Mouse (Mus musculus) adrenal gland, postnatal 14 days (tissue): ENCODE results near the gene Clca3b. TPM values are rescaled to one million over a fixed set of nuclear protein-coding genes. Genes with fewer than 3 reads are reported as not detected.
A peak's percentile ranks its signal among the peaks of the same experiment; 100 is the strongest.
"Not testable (repeated sequence)": the region's sequence is repeated elsewhere in the genome, so short reads cannot be mapped to it uniquely, and the experiment has no call there.

Experiments used
- DNase-seq: peaks from one replicate; pipeline ENCODE4 v3.0.0; 2021; ENCODE audit warnings: mixed read lengths
- long read RNA-seq, 2 experiments: library from polyadenylated mRNA; stranded (forward); transcript quantifications; one replicate each; pipeline ENCODE4 v2.0.0; 2021
- total RNA-seq: library from RNA; stranded (reverse); gene quantifications from 2 replicates; pipeline ENCODE4 v1.2.3, GENCODE M21; 2021

Clca3b gene
- total RNA-seq: not detected in 2 replicates
- long read RNA-seq, experiment 1: 0 reads
- long read RNA-seq, experiment 2: 0 reads

- DNase-seq: not testable (repeated sequence)
These were observed at the start of gene Clca3b for GRCm38 (mm10) chr3:144849014-144849556. Gene Clca3b, minus strand, starts transcription at chr3:144849357.

GRCm38 (mm10) chr3:144897042-144897678 lies 48.0 kb upstream of the Clca3b start:
- DNase-seq: no peak

- no peak for DNase-seq
These were observed 41.1 kb upstream of the Clca3b start for GRCm38 (mm10) chr3:144890246-144890758.

- no peak for DNase-seq
These were observed 37.8 kb upstream of the Clca3b start for GRCm38 (mm10) chr3:144886957-144887356.

GRCm38 (mm10) chr3:144872012-144872411 lies 22.9 kb upstream of the Clca3b start:
- DNase-seq: not testable (repeated sequence)

GRCm38 (mm10) chr3:144849584-144849983 lies 427 bp upstream of the Clca3b start:
- DNase-seq: no peak

GRCm38 (mm10) chr3:144827257-144827656 lies 21.9 kb downstream of the Clca3b start:
- no peak for DNase-seq

- DNase-seq: peak; percentile 86
These were observed 24.0 kb downstream of the Clca3b start for GRCm38 (mm10) chr3:144825151-144825550.

GRCm38 (mm10) chr3:144823331-144823730 lies 25.8 kb downstream of the Clca3b start:
- no peak for DNase-seq

- DNase-seq: no peak
These were observed 28.5 kb downstream of the Clca3b start for GRCm38 (mm10) chr3:144820632-144821031.

GRCm38 (mm10) chr3:144819219-144819618 lies 29.9 kb downstream of the Clca3b start, which contains the start of gene Clca3a2:
Gene Clca3a2, minus strand, starts transcription at chr3:144819494.
- not testable (repeated sequence) for DNase-seq

GRCm38 (mm10) chr3:144813336-144813735 lies 35.8 kb downstream of the Clca3b start:
- DNase-seq: not testable (repeated sequence)

- peak; percentile 4 for DNase-seq
These were observed 37.3 kb downstream of the Clca3b start for GRCm38 (mm10) chr3:144811821-144812220.

- not testable (repeated sequence) for DNase-seq
These were observed 40.8 kb downstream of the Clca3b start for GRCm38 (mm10) chr3:144808153-144808925.

- DNase-seq: not testable (repeated sequence)
These were observed 42.5 kb downstream of the Clca3b start for GRCm38 (mm10) chr3:144806626-144807025.

- peak; percentile 41 for DNase-seq
These were observed 47.3 kb downstream of the Clca3b start for GRCm38 (mm10) chr3:144801861-144802260.

GRCm38 (mm10) chr3:144785181-144786148 lies 63.7 kb downstream of the Clca3b start:
- DNase-seq: no peak
